Mouse (Mus musculus) left cerebral cortex, adult 18-20 months (tissue): Measurements from ENCODE around the gene Knl1. TPM values are rescaled to one million over a fixed set of nuclear protein-coding genes. Genes with fewer than 3 reads are reported as not detected.

ENCODE experiments used
- DNase-seq, 2 experiments: peaks; one replicate each; pipeline ENCODE4 v3.0.0; 2021 to 2022; ENCODE audit warnings: low spot score in 2 of 2, mixed read lengths in 1 of 2
- total RNA-seq, 2 experiments: library from RNA; stranded (reverse); gene quantifications; 2 replicates each; pipeline ENCODE4 v1.2.3; 2021

Knl1 gene
- total RNA-seq, 2 experiments from 2014 or later: 0.05 to 0.07 TPM

- no peak for DNase-seq
These were observed 11.5 kb upstream of the Knl1 start for GRCm38 (mm10) chr2:119035397-119035745.

GRCm38 (mm10) chr2:119040882-119041281, 6.0 kb upstream of the Knl1 start:
- peak; percentile 27 to 45 for DNase-seq

GRCm38 (mm10) chr2:119045163-119045562, 1.8 kb upstream of the Knl1 start:
- DNase-seq: no peak

GRCm38 (mm10) chr2:119047849-119048248, 930 bp downstream of the Knl1 start:
- no peak for DNase-seq

- no peak for DNase-seq
These were observed 3.3 kb downstream of the Knl1 start for GRCm38 (mm10) chr2:119050132-119050650.

GRCm38 (mm10) chr2:119060139-119060538, 13.2 kb downstream of the Knl1 start:
- DNase-seq: no peak

GRCm38 (mm10) chr2:119072397-119072796, 25.5 kb downstream of the Knl1 start:
- no peak for DNase-seq

GRCm38 (mm10) chr2:119086156-119086555, 39.2 kb downstream of the Knl1 start:
- no peak for DNase-seq

GRCm38 (mm10) chr2:119101552-119101951, 54.6 kb downstream of the Knl1 start:
- no peak for DNase-seq

- no peak for DNase-seq
These were observed 59.7 kb downstream of the Knl1 start for GRCm38 (mm10) chr2:119106583-119106982.

GRCm38 (mm10) chr2:119108554-119108953, 61.6 kb downstream of the Knl1 start:
- DNase-seq: no peak

GRCm38 (mm10) chr2:119111060-119111459, 64.1 kb downstream of the Knl1 start:
- no peak for DNase-seq

GRCm38 (mm10) chr2:119112438-119113112, 65.7 kb downstream of the Knl1 start, which contains the start of gene Rad51:
Gene Rad51, plus strand, starts transcription at chr2:119112793.
- peak; percentile 79 to 89 for DNase-seq

- no peak for DNase-seq
These were observed 66.4 kb downstream of the Knl1 start for GRCm38 (mm10) chr2:119113121-119113925.

GRCm38 (mm10) chr2:119136346-119136898, 89.5 kb downstream of the Knl1 start:
- no peak for DNase-seq

GRCm38 (mm10) chr2:119145199-119145598, 98.3 kb downstream of the Knl1 start:
- DNase-seq: no peak

GRCm38 (mm10) chr2:119146435-119146834, 99.5 kb downstream of the Knl1 start:
- no peak for DNase-seq

- DNase-seq: peak; percentile 11
These were observed 100.3 kb downstream of the Knl1 start for GRCm38 (mm10) chr2:119147160-119147678.

- peak; percentile 16 to 55 for DNase-seq
These were observed 100.9 kb downstream of the Knl1 start for GRCm38 (mm10) chr2:119147775-119148174.

- DNase-seq: no peak
These were observed 105.3 kb downstream of the Knl1 start for GRCm38 (mm10) chr2:119152255-119152654.

- DNase-seq: no peak
These were observed 107.8 kb downstream of the Knl1 start for GRCm38 (mm10) chr2:119154683-119155082.
